Mouse (Mus musculus): ENCODE measurements around the gene Ssx2ip. TPM values are rescaled to one million over a fixed set of nuclear protein-coding genes. Genes with fewer than 3 reads are reported as not detected.
"Not testable (repeated sequence)": the region's sequence is repeated elsewhere in the genome, so short reads cannot be mapped to it uniquely, and the experiment has no call there.

The Ssx2ip gene
- total and polyA plus RNA-seq, 2 experiments: 1.7 to 6.4 TPM

GRCm38 (mm10) chr3:146421787-146422186, 17.3 kb downstream of the Ssx2ip start:
- H3K4me3 ChIP-seq (ENCODE audit: insufficient read depth, low read depth, low read length): no peak overlapping the region
- H3K9ac ChIP-seq (ENCODE audit: low read depth, low read length): no peak overlapping the region
- no peak for TF ChIP-seq CTCF (IDR thresholded peaks at IDR 0.05; ENCODE audit: low read depth, low read length)
- no peak for TF ChIP-seq POLR2A (IDR thresholded peaks at IDR 0.05; ENCODE audit: extremely low read depth, insufficient read depth, low read length)
- no peaks in the 10 kb centered on the region for H3K79me2 ChIP-seq (ENCODE audit: control insufficient read depth, insufficient read depth, low read length)
- no peaks in the 10 kb centered on the region; the same call in 1 of the 2 replicates for H3K4me1 ChIP-seq (ENCODE audit: control insufficient read depth, insufficient read depth, low read length)
- DNase-seq (ENCODE audit: extremely low read depth, low read depth, low spot score): peak; percentile 19
- H3K27ac ChIP-seq (replicated peaks; ENCODE audit: insufficient read depth, low read depth, low read length): peak overlapping the region; percentile 52
- peaks cover 4% of the 10 kb centered on the region; the same call in 1 of the 2 replicates for H3K36me3 ChIP-seq (ENCODE audit: control insufficient read depth, insufficient read depth, low read length)
- WGBS: 70% methylated on average over 8 of the region's 8 CpGs
- no peaks in the 10 kb centered on the region for H3K27me3 ChIP-seq (ENCODE audit: control insufficient read depth, insufficient read depth, low read length)

DNA sequence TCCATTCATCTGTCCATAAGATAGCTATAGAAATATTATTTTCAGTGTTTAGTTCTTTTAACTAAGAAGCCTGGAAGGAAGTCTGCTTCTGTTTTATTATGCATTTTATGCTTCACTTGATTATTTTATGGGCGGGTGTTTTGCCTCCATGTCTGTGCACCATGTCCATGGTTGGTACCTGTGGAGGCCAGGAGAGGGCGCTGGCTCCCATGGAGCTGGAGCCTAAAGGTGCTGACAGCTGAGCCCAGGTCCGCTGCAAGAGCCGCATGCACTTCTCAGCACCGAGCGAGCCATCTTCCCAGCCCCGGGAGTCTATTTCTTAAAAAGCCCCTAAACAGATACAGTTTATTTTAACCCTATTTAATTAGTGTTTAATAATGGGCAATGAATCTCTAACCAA, 19.3 kb downstream of the Ssx2ip start:
- no peak for DNase-seq (ENCODE audit: extremely low read depth, low read depth, low spot score)
- H3K27me3 ChIP-seq (ENCODE audit: control insufficient read depth, insufficient read depth, low read length): no peaks in the 10 kb centered on the region
- H3K27ac ChIP-seq (replicated peaks; ENCODE audit: insufficient read depth, low read depth, low read length): no peak overlapping the region
- TF ChIP-seq CTCF (IDR thresholded peaks at IDR 0.05; ENCODE audit: low read depth, low read length) (peak; percentile 71), POLR2A (IDR thresholded peaks at IDR 0.05; ENCODE audit: extremely low read depth, insufficient read depth, low read length) (no peak)
- no peaks in the 10 kb centered on the region; the same call in 1 of the 2 replicates for H3K4me1 ChIP-seq (ENCODE audit: control insufficient read depth, insufficient read depth, low read length)
- H3K9ac ChIP-seq (ENCODE audit: low read depth, low read length): no peak overlapping the region
- H3K79me2 ChIP-seq (ENCODE audit: control insufficient read depth, insufficient read depth, low read length): no peaks in the 10 kb centered on the region
- no peak overlapping the region for H3K4me3 ChIP-seq (ENCODE audit: insufficient read depth, low read depth, low read length)
- WGBS: 89% methylated on average over 7 of the region's 7 CpGs
- H3K36me3 ChIP-seq (ENCODE audit: control insufficient read depth, insufficient read depth, low read length): peaks cover 3% of the 10 kb centered on the region; the same call in 1 of the 2 replicates

- 81% methylated on average over 7 of the region's 7 CpGs for WGBS
- Histone ChIP-seq H3K79me2 (ENCODE audit: control insufficient read depth, insufficient read depth, low read length) (no peaks in the 10 kb centered on the region), H3K9ac (ENCODE audit: low read depth, low read length) (no peak overlapping the region), H3K27ac (replicated peaks; ENCODE audit: insufficient read depth, low read depth, low read length) (no peak overlapping the region), H3K4me1 (ENCODE audit: control insufficient read depth, insufficient read depth, low read length) (no peaks in the 10 kb centered on the region; the same call in 1 of the 2 replicates), H3K36me3 (ENCODE audit: control insufficient read depth, insufficient read depth, low read length) (peaks cover 5% of the 10 kb centered on the region; the same call in 1 of the 2 replicates), H3K27me3 (ENCODE audit: control insufficient read depth, insufficient read depth, low read length) (no peaks in the 10 kb centered on the region), H3K4me3 (ENCODE audit: insufficient read depth, low read depth, low read length) (no peak overlapping the region)
- no peak for DNase-seq (ENCODE audit: extremely low read depth, low read depth, low spot score)
- TF ChIP-seq POLR2A (IDR thresholded peaks at IDR 0.05; ENCODE audit: extremely low read depth, insufficient read depth, low read length) (no peak), CTCF (IDR thresholded peaks at IDR 0.05; ENCODE audit: low read depth, low read length) (no peak)
Measured at GRCm38 (mm10) chr3:146424306-146424900, 20.0 kb downstream of the Ssx2ip start.

- Histone ChIP-seq H3K36me3 (ENCODE audit: control insufficient read depth, insufficient read depth, low read length) (peaks cover 6% of the 10 kb centered on the region; the same call in 1 of the 2 replicates), H3K27me3 (ENCODE audit: control insufficient read depth, insufficient read depth, low read length) (no peaks in the 10 kb centered on the region), H3K4me1 (ENCODE audit: control insufficient read depth, insufficient read depth, low read length) (no peaks in the 10 kb centered on the region; the same call in 1 of the 2 replicates), H3K4me3 (ENCODE audit: insufficient read depth, low read depth, low read length) (no peak overlapping the region), H3K27ac (replicated peaks; ENCODE audit: insufficient read depth, low read depth, low read length) (no peak overlapping the region), H3K79me2 (ENCODE audit: control insufficient read depth, insufficient read depth, low read length) (no peaks in the 10 kb centered on the region), H3K9ac (ENCODE audit: low read depth, low read length) (no peak overlapping the region)
- TF ChIP-seq POLR2A (IDR thresholded peaks at IDR 0.05; ENCODE audit: extremely low read depth, insufficient read depth, low read length) (no peak), CTCF (IDR thresholded peaks at IDR 0.05; ENCODE audit: low read depth, low read length) (no peak)
- DNase-seq (ENCODE audit: extremely low read depth, low read depth, low spot score): no peak
- 95% methylated on average over 7 of the region's 7 CpGs for WGBS
Measured at GRCm38 (mm10) chr3:146425902-146426301, 21.5 kb downstream of the Ssx2ip start.

DNA sequence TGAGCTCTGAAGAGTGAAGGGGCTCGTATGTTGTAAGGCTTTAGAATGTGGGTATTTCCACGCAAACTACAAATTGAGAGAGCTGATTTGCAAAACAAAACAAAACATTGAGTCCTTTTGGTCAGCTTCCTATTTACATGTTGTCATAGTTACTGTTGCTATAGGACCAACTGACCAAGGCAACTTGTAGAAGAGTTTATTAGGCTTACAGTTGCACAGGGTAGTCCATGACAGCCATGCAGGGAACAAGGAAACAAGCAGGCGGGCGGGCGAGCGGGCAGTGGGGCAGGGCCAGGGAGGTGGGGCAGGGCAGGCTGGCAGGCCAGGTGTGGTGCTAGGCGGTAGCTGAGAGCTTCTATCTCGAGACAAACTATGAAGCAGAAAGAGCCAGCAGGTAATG, 22.0 kb downstream of the Ssx2ip start:
- no peak overlapping the region for H3K4me3 ChIP-seq (ENCODE audit: insufficient read depth, low read depth, low read length)
- no peak overlapping the region for H3K9ac ChIP-seq (ENCODE audit: low read depth, low read length)
- H3K27ac ChIP-seq (replicated peaks; ENCODE audit: insufficient read depth, low read depth, low read length): no peak overlapping the region
- no peak for DNase-seq (ENCODE audit: extremely low read depth, low read depth, low spot score)
- H3K4me1 ChIP-seq (ENCODE audit: control insufficient read depth, insufficient read depth, low read length): no peaks in the 10 kb centered on the region
- H3K36me3 ChIP-seq (ENCODE audit: control insufficient read depth, insufficient read depth, low read length): peaks cover 7% of the 10 kb centered on the region; the same call in 1 of the 2 replicates
- no peaks in the 10 kb centered on the region for H3K79me2 ChIP-seq (ENCODE audit: control insufficient read depth, insufficient read depth, low read length)
- TF ChIP-seq POLR2A (IDR thresholded peaks at IDR 0.05; ENCODE audit: extremely low read depth, insufficient read depth, low read length) (no peak), CTCF (IDR thresholded peaks at IDR 0.05; ENCODE audit: low read depth, low read length) (no peak)
- no peaks in the 10 kb centered on the region for H3K27me3 ChIP-seq (ENCODE audit: control insufficient read depth, insufficient read depth, low read length)
- 98% methylated on average over 8 of the region's 8 CpGs for WGBS

GRCm38 (mm10) chr3:146433063-146433462, 28.6 kb downstream of the Ssx2ip start:
- not testable (repeated sequence) for H3K27me3 ChIP-seq (ENCODE audit: control insufficient read depth, insufficient read depth, low read length); DNase-seq (ENCODE audit: extremely low read depth, low read depth, low spot score); H3K79me2 ChIP-seq (ENCODE audit: control insufficient read depth, insufficient read depth, low read length); H3K9ac ChIP-seq (ENCODE audit: low read depth, low read length); H3K36me3 ChIP-seq (ENCODE audit: control insufficient read depth, insufficient read depth, low read length); H3K4me3 ChIP-seq (ENCODE audit: insufficient read depth, low read depth, low read length); H3K27ac ChIP-seq (replicated peaks; ENCODE audit: insufficient read depth, low read depth, low read length); H3K4me1 ChIP-seq (ENCODE audit: control insufficient read depth, insufficient read depth, low read length)
- WGBS: 98% methylated on average over 11 of the region's 11 CpGs
